In the genomic region with DNA sequence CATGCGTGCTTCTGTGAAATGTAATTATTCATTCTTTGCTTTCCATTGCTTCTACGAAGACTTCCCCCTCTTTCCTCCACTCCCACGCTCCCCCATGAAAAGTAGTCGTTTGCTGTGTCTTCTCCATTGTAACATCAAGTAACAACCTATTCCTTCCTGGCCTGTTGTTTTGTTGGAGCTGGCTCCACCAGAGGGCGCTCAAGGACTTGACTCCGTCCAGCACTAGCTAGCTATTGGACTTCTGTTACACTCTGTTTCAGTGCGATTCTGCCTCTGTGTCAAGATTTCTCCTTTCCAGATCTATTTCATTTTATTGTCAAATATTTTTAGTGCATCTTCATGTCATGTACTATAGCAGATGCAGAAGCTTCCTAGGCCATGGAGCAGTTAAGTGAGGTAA, we compare ENCODE assay signal across 9 mouse cellular contexts. TPM values are rescaled to one million over a fixed set of nuclear protein-coding genes. Genes with fewer than 3 reads are reported as not detected.
DNase-seq lines count a peak whose midpoint lies in the region; ATAC-seq lines count a peak whose summit lies in the region.
"Had no signal": no experiment of that assay in that cellular context is flagged by ENCODE, and none has a peak within 500 bp of the region (broad histone marks: within the 10 kb centered on the region; RNA-seq: fewer than 3 reads in every experiment).

No protein-coding gene starts in this region.

- H3K9me3 ChIP-seq in forebrain, embryonic 11.5 days (ENCODE audit: control insufficient read depth, low read length), result no peaks in the 10 kb centered on the region
- H3K9me3 ChIP-seq in hindbrain, embryonic 15.5 days, result no peaks in the 10 kb centered on the region
- H3K9me3 ChIP-seq in midbrain, embryonic 15.5 days, result no peaks in the 10 kb centered on the region

- DNase-seq in gastrocnemius, adult 18-20 months (ENCODE audit: low spot score), result peak; percentile 50
- no peak for DNase-seq in gastrocnemius, postnatal 25 days
- peak; percentile 32 for DNase-seq in brain, embryonic 18.5 days (ENCODE audit: low read depth, low spot score)
- peak; percentile 82 for DNase-seq in forebrain, embryonic 11.5 days (ENCODE audit: low spot score)
- DNase-seq in left cerebral cortex, postnatal 10 days (ENCODE audit: extremely low spot score in 1 of 2, low spot score in 2 of 2), result peak; percentile 74 to 80
- peak; percentile 30 to 72 for DNase-seq in spleen, postnatal 10 days (ENCODE audit: low spot score in 2 of 2)

- H3K4me1 ChIP-seq in forebrain, embryonic 11.5 days (replicated peaks; ENCODE audit: control insufficient read depth, insufficient read depth, low read length), result no peaks in the 10 kb centered on the region
- no peaks in the 10 kb centered on the region for H3K4me1 ChIP-seq in hindbrain, embryonic 15.5 days (replicated peaks)
- no peaks in the 10 kb centered on the region for H3K4me1 ChIP-seq in midbrain, embryonic 15.5 days

- no peak overlapping the region for H3K27ac ChIP-seq in forebrain, embryonic 11.5 days (ENCODE audit: low read depth, low read length)
- no peak overlapping the region for H3K27ac ChIP-seq in hindbrain, embryonic 15.5 days (replicated peaks)
- H3K27ac ChIP-seq in midbrain, embryonic 15.5 days, result no peak overlapping the region
- H3K27ac ChIP-seq: macrophage had no signal

- H3K9ac ChIP-seq in forebrain, embryonic 11.5 days (ENCODE audit: low read length), result no peak overlapping the region
- H3K9ac ChIP-seq in hindbrain, embryonic 15.5 days, result no peak overlapping the region
- no peak overlapping the region for H3K9ac ChIP-seq in midbrain, embryonic 15.5 days

- H3K27me3 ChIP-seq in forebrain, embryonic 11.5 days (ENCODE audit: control insufficient read depth, insufficient read depth, low read length), result no peaks in the 10 kb centered on the region
- no peaks in the 10 kb centered on the region for H3K27me3 ChIP-seq in hindbrain, embryonic 15.5 days
- H3K27me3 ChIP-seq in midbrain, embryonic 15.5 days (replicated peaks), result no peaks in the 10 kb centered on the region

- H3K36me3 ChIP-seq in forebrain, embryonic 11.5 days (ENCODE audit: control insufficient read depth, insufficient read depth, low read length), result no peaks in the 10 kb centered on the region
- H3K36me3 ChIP-seq in hindbrain, embryonic 15.5 days, result no peaks in the 10 kb centered on the region
- no peaks in the 10 kb centered on the region for H3K36me3 ChIP-seq in midbrain, embryonic 15.5 days (replicated peaks)

- H3K4me2 ChIP-seq in forebrain, embryonic 11.5 days (ENCODE audit: low read depth, low read length, severe bottlenecking), result no peak overlapping the region
- no peak overlapping the region for H3K4me2 ChIP-seq in hindbrain, embryonic 15.5 days
- H3K4me2 ChIP-seq in midbrain, embryonic 15.5 days, result no peak overlapping the region

- intact Hi-C loops in left cerebral cortex, postnatal 10 days (cut with DNase I), result loop anchor here (5.0 kb wide), 2 partner anchors 127 to 167 kb away; no protein-coding TSS in a partner anchor

- no peak for ATAC-seq in forebrain, embryonic 11.5 days (replicated peaks; ENCODE audit: low FRiP score)
- peak; percentile 83; the same call in 1 of the 2 replicates for ATAC-seq in hindbrain, embryonic 15.5 days (ENCODE audit: low FRiP score, low read depth)
- peak; percentile 80; the same call in 1 of the 2 replicates for ATAC-seq in midbrain, embryonic 15.5 days (replicated peaks)

- WGBS in forebrain, embryonic 11.5 days, result 20% methylated on average over 7 of the region's 7 CpGs
- WGBS in hindbrain, embryonic 15.5 days, result 25% methylated on average over 7 of the region's 7 CpGs
- 24% methylated on average over 7 of the region's 7 CpGs for WGBS in midbrain, embryonic 15.5 days

- H3K4me3 ChIP-seq in forebrain, embryonic 11.5 days (ENCODE audit: low read depth, low read length), result no peak overlapping the region
- no peak overlapping the region for H3K4me3 ChIP-seq in hindbrain, embryonic 15.5 days
- H3K4me3 ChIP-seq in midbrain, embryonic 15.5 days, result no peak overlapping the region

RNA-seq across cellular contexts. Expression of gene Zcchc12, which starts 30.1 kb away (rescaled TPM):
- not detected for total RNA-seq in gastrocnemius, adult 18-20 months (2021)
- total RNA-seq in gastrocnemius, postnatal 25 days (2021), result not detected
- polyA plus RNA-seq in forebrain, embryonic 11.5 days (2014; fragmentation: Nextera tagmentation; extraction: Ambion mirVana), result 20.9 and 27.5 TPM in 2 replicates
- 326 and 344 TPM in 2 replicates for polyA plus RNA-seq in hindbrain, embryonic 15.5 days (2015; fragmentation: Nextera tagmentation; extraction: Ambion mirVana)
- total RNA-seq in left cerebral cortex, postnatal 10 days (2021), result 100 to 1,000 TPM in 1 of 2 experiments, 10 to 100 TPM in 1; 96.7 to 114 TPM
- 418 and 438 TPM in 2 replicates for polyA plus RNA-seq in midbrain, embryonic 15.5 days (2015; fragmentation: Nextera tagmentation; extraction: Ambion mirVana)
- polyA plus RNA-seq: macrophage had no signal

Comparison
In these comparisons a context has a peak if more than half of its experiments do, and no peak if none do; other contexts are left out.
1. RNA of gene Zcchc12, which starts 30.1 kb away (total RNA-seq): 96.7 to 114 TPM in left cerebral cortex, postnatal 10 days; not detected in gastrocnemius, adult 18-20 months and not detected in gastrocnemius, postnatal 25 days; every median in the first group is over 10 times any median in the second.